In genomic region chr8:117156866-117157768, GRCm38 (mm10) we compare ENCODE assay signal across 8 mouse cellular contexts. TPM values are rescaled to one million over a fixed set of nuclear protein-coding genes. Genes with fewer than 3 reads are reported as not detected.
DNase-seq lines count a peak whose midpoint lies in the region; ATAC-seq lines count a peak whose summit lies in the region.

No protein-coding gene starts in this region.

- peak overlapping the region; percentile 88 for H3K27ac ChIP-seq in lung, embryonic 16.5 days (ENCODE audit: low read length)
- peak overlapping the region; percentile 91 for H3K27ac ChIP-seq in embryonic facial prominence, embryonic 10.5 days (replicated peaks)

- no peak for DNase-seq in lung, postnatal 14 days
- DNase-seq in embryonic facial prominence, embryonic 10.5 days (ENCODE audit: low spot score), result no peak
- DNase-seq in induced T-regulatory cell, adult 2 months (ENCODE audit: low read depth), result peak; percentile 74
- DNase-seq in naive thymus-derived CD4-positive, alpha-beta T cell, adult 2 months (ENCODE audit: low read depth), result peak; percentile 67
- DNase-seq in urinary bladder, adult 18-20 months (ENCODE audit: low spot score in 2 of 2), result no peak
- DNase-seq in adrenal gland, postnatal 4 days (ENCODE audit: low spot score in 2 of 2), result no peak
- no peak for DNase-seq in spleen, postnatal 4 days (ENCODE audit: low spot score in 2 of 2)

- H3K9me3 ChIP-seq in lung, embryonic 16.5 days (ENCODE audit: control insufficient read depth, low read length), result no peaks in the 10 kb centered on the region
- H3K9me3 ChIP-seq in embryonic facial prominence, embryonic 10.5 days, result no peaks in the 10 kb centered on the region

- no peaks in the 10 kb centered on the region for H3K27me3 ChIP-seq in lung, embryonic 16.5 days (ENCODE audit: control insufficient read depth, insufficient read depth, low read depth, low read length)
- no peaks in the 10 kb centered on the region for H3K27me3 ChIP-seq in embryonic facial prominence, embryonic 10.5 days (replicated peaks; ENCODE audit: low read depth, poor library complexity, severe bottlenecking)

- ATAC-seq in lung, embryonic 16.5 days (ENCODE audit: low read depth), result peak; percentile 13; the same call in 1 of the 2 replicates

- H3K4me2 ChIP-seq in lung, embryonic 16.5 days (ENCODE audit: low read depth, low read length), result peak overlapping the region; percentile 63

- peak overlapping the region; percentile 95 for H3K4me3 ChIP-seq in lung, embryonic 16.5 days (ENCODE audit: low read length)
- H3K4me3 ChIP-seq in embryonic facial prominence, embryonic 10.5 days, result peak overlapping the region; percentile 98

- H3K4me1 ChIP-seq in lung, embryonic 16.5 days (replicated peaks; ENCODE audit: control insufficient read depth, insufficient read depth, low read length), result peaks cover 18% of the 10 kb centered on the region
- H3K4me1 ChIP-seq in embryonic facial prominence, embryonic 10.5 days, result peaks cover 32% of the 10 kb centered on the region

- WGBS in lung, embryonic 16.5 days, result 8% methylated on average over 33 of the region's 33 CpGs
- 12% methylated on average over 33 of the region's 33 CpGs for WGBS in embryonic facial prominence, embryonic 10.5 days

- H3K9ac ChIP-seq in lung, embryonic 16.5 days (ENCODE audit: low read length), result peak overlapping the region; percentile 77

- no peaks in the 10 kb centered on the region for H3K36me3 ChIP-seq in lung, embryonic 16.5 days (ENCODE audit: control insufficient read depth, insufficient read depth, low read length)
- H3K36me3 ChIP-seq in embryonic facial prominence, embryonic 10.5 days (replicated peaks), result no peaks in the 10 kb centered on the region

RNA-seq across cellular contexts. Expression of gene Gan, which starts 0.8 kb away (rescaled TPM):
- polyA plus RNA-seq in lung, embryonic 16.5 days (2015; fragmentation: Nextera tagmentation; extraction: Ambion mirVana), result 1.8 TPM in 2 replicates
- polyA plus RNA-seq in embryonic facial prominence, embryonic 10.5 days (2016; fragmentation: Nextera tagmentation; extraction: Ambion mirVana), result 2.6 and 3.1 TPM in 2 replicates
- total RNA-seq in adrenal gland, postnatal 4 days (2021), result 10 to 100 TPM; 14.9 to 16.4 TPM

Comparison
In these comparisons a context has a peak if more than half of its experiments do, and no peak if none do; other contexts are left out.
1. DNase-seq: peak in induced T-regulatory cell, adult 2 months (single experiment) and naive thymus-derived CD4-positive, alpha-beta T cell, adult 2 months (single experiment); none in lung, postnatal 14 days (single experiment), embryonic facial prominence, embryonic 10.5 days (single experiment), urinary bladder, adult 18-20 months (0 of 2), adrenal gland, postnatal 4 days (0 of 2) and spleen, postnatal 4 days (0 of 2).